Mouse (Mus musculus) layer of hippocampus, adult 8-10 months (tissue): ENCODE data around the gene Klhl36. TPM values are rescaled to one million over a fixed set of nuclear protein-coding genes. Genes with fewer than 3 reads are reported as not detected.

Experiments used
- DNase-seq, 2 experiments: peaks; one replicate each; pipeline ENCODE4 v3.0.0; 2022; ENCODE audit warnings: low spot score in 2 of 2
- total RNA-seq, 4 experiments: library from RNA; stranded (reverse); gene quantifications; 2 replicates each; pipeline ENCODE4 v1.2.4; 2022

Gene Klhl36
- total RNA-seq, 4 experiments from 2014 or later, result 7.0 to 9.4 (median 7.3) TPM

DNA sequence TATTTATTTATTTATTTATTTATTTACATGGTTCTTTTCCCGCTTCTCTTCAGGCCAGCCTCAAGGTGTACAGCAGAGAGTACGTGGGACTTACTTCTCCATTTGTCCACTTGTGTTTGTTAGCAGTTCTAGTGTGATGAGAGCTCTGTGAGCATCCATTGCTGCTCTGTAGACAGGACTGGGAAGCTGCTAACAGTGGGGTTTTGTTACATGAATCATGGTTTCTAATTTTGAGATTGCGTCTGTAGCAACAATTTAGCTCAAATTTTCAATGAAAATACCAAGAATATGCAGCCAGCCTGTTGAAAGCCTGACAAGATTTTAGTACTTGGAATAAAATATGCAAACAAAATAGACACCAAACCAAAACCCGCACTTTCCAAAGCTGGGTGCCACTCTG, 63.4 kb downstream of the Klhl36 start:
- no peak for DNase-seq

DNA sequence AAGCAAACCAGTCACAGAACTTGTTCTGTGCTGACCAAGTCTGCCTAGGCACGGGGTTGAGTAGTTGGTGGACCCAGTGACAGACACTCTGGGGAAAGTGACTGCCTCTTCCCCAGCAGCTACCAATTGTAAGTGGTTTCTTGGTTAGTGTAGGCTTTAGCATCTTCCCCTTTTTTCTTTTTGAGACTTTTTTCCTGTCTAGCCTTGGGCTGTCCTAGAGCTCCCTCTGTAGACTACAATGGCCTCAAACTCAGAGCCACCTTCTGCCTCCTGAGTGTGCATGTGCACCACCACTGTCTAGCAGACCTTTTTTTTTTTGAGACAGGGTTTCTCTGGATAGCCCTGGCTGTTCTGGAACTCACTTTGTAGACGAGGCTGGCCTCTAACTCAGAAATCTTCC, 64.4 kb downstream of the Klhl36 start:
- no peak for DNase-seq

Other genes starting within 250 kb of the Klhl36 start
- 1 to 10 TPM in 2 of 4 experiments, under 1 TPM in 2; 0.33 to 1.1 (median 0.71) TPM for gene Adad2, start 249.5 kb upstream of the Klhl36 start, total RNA-seq
- 1 to 10 TPM; 1.7 to 3.8 (median 2.8) TPM for gene Kcng4, start 226.6 kb upstream of the Klhl36 start, total RNA-seq
- gene Wfdc1, start 195.9 kb upstream of the Klhl36 start, total RNA-seq, result 1 to 10 TPM; 5.9 to 7.8 (median 7.0) TPM
- 1 to 10 TPM; 1.9 to 2.4 (median 2.2) TPM for gene Atp2c2, start 162.3 kb upstream of the Klhl36 start, total RNA-seq
- gene Tldc1, start 83.8 kb upstream of the Klhl36 start, total RNA-seq, result 10 to 100 TPM; 12.5 to 15.9 (median 15.5) TPM
- 100 to 1,000 TPM; 119 to 176 (median 137) TPM for gene Cotl1, start 21.7 kb upstream of the Klhl36 start, total RNA-seq
- 10 to 100 TPM; 82.7 to 98.6 (median 89.4) TPM for gene Usp10, start 48.1 kb downstream of the Klhl36 start, total RNA-seq
- gene Gm20388, start 48.6 kb downstream of the Klhl36 start, total RNA-seq, result 10 to 100 TPM in 1 of 4 experiments, 1 to 10 TPM in 2, under 1 TPM in 1; 0.17 to 15.1 (median 6.6) TPM
- 1 to 10 TPM; 2.2 to 5.2 (median 2.9) TPM for gene Crispld2, start 130.2 kb downstream of the Klhl36 start, total RNA-seq
- gene Zdhhc7, start 239.2 kb downstream of the Klhl36 start, total RNA-seq, result 10 to 100 TPM; 28.4 to 37.8 (median 32.3) TPM